Mouse (Mus musculus): Measurements from ENCODE around the gene Harbi1. TPM values are rescaled to one million over a fixed set of nuclear protein-coding genes. Genes with fewer than 3 reads are reported as not detected.

Gene Harbi1
- polyA plus RNA-seq, 1 experiment from 2014 or later = 11.9 TPM

GRCm38 (mm10) chr2:91749811-91750261, 39.2 kb downstream of the Harbi1 start:
- no peaks in the 10 kb centered on the region for H3K4me1 ChIP-seq (ENCODE audit: control insufficient read depth, insufficient read depth, low read length)
- no peak overlapping the region for H3K4me2 ChIP-seq (ENCODE audit: low read depth, low read length)
- no peak overlapping the region for H3K4me3 ChIP-seq (ENCODE audit: low read depth, low read length)
- H3K36me3 ChIP-seq (ENCODE audit: control insufficient read depth, insufficient read depth, low read length) = no peaks in the 10 kb centered on the region
- no peak overlapping the region for H3K9ac ChIP-seq (ENCODE audit: low read depth, low read length)
- 68% methylated on average over 2 of the region's 2 CpGs for WGBS
- no peaks in the 10 kb centered on the region for H3K9me3 ChIP-seq (ENCODE audit: control insufficient read depth, low read length)
- no peak overlapping the region for H3K27ac ChIP-seq (replicated peaks; ENCODE audit: low read depth, low read length)
- no peak for DNase-seq (ENCODE audit: low spot score)
- H3K27me3 ChIP-seq (replicated peaks; ENCODE audit: control insufficient read depth, insufficient read depth, low read length) = no peaks in the 10 kb centered on the region
- ATAC-seq (ENCODE audit: low read depth) = no peak

Other genes starting within 250 kb of the Harbi1 start
- 65.7 and 75.8 TPM in 2 replicates for gene Ckap5, start 184.1 kb upstream of the Harbi1 start, polyA plus RNA-seq (2014; fragmentation: Nextera tagmentation; extraction: Ambion mirVana)
- gene F2, start 74.4 kb upstream of the Harbi1 start, polyA plus RNA-seq (2014; fragmentation: Nextera tagmentation; extraction: Ambion mirVana) = 2.0 and 2.1 TPM in 2 replicates
- gene Zfp408, start 61.1 kb upstream of the Harbi1 start, polyA plus RNA-seq (2014; fragmentation: Nextera tagmentation; extraction: Ambion mirVana) = 4.0 and 5.0 TPM in 2 replicates
- 117 and 120 TPM in 2 replicates for gene Arhgap1, start 61.0 kb upstream of the Harbi1 start, polyA plus RNA-seq (2014; fragmentation: Nextera tagmentation; extraction: Ambion mirVana)
- gene Atg13, start 276 bp upstream of the Harbi1 start, polyA plus RNA-seq (2014; fragmentation: Nextera tagmentation; extraction: Ambion mirVana) = 27.2 and 31.0 TPM in 2 replicates
- 15.3 TPM in 2 replicates for gene Ambra1, start 19.3 kb downstream of the Harbi1 start, polyA plus RNA-seq (2014; fragmentation: Nextera tagmentation; extraction: Ambion mirVana)
- 0.31 and 0.47 TPM in 2 replicates for gene Chrm4, start 216.4 kb downstream of the Harbi1 start, polyA plus RNA-seq (2014; fragmentation: Nextera tagmentation; extraction: Ambion mirVana)
- 700 and 828 TPM in 2 replicates for gene Mdk, start 221.4 kb downstream of the Harbi1 start, polyA plus RNA-seq (2014; fragmentation: Nextera tagmentation; extraction: Ambion mirVana)
- 0.70 and 0.76 TPM in 2 replicates for gene Gm9821, start 234.9 kb downstream of the Harbi1 start, polyA plus RNA-seq (2014; fragmentation: Nextera tagmentation; extraction: Ambion mirVana)

Data from embryonic facial prominence, embryonic 14.5 days (tissue).